Mouse (Mus musculus): ENCODE measurements around the gene Olfr279. TPM values are rescaled to one million over a fixed set of nuclear protein-coding genes. Genes with fewer than 3 reads are reported as not detected.

The Olfr279 gene
- polyA plus RNA-seq (2016; fragmentation: Nextera tagmentation; extraction: Ambion mirVana): not detected in 2 replicates

DNA sequence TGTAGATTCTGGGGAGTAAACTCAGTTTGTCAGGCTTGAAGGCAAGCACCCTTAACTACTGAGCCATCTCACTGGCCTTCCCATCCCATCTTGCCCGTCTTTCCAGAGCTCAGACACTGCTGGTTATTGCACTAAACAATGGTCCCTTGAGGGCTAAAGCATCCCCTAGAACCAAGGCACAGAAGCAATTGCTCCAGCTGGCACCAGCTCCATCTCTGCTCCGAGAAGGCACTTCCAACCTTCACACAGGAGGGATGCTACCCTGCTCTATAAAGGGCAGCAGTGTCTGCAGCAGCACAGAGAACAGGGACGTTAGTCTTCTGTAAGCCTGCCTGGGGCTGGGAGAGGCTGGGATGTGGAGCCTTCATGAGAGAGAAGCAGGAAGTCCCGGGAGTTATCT, at the start of gene Olfr279:
Gene Olfr279 (plus strand): TSS at position 301 of the 400 bp plus-strand sequence.
- Histone ChIP-seq H3K36me3 (no peaks in the 10 kb centered on the region), H3K4me1 (no peaks in the 10 kb centered on the region), H3K27ac (replicated peaks) (no peak within 1 kb of the TSS), H3K4me3 (no peak within 1 kb of the TSS), H3K27me3 (ENCODE audit: low read depth, poor library complexity, severe bottlenecking) (no peaks in the 10 kb centered on the region), H3K9me3 (replicated peaks) (no peaks in the 10 kb centered on the region)
- no peak for DNase-seq (ENCODE audit: low spot score)
- WGBS: 66% methylated on average over 4 of the region's 4 CpGs

DNA sequence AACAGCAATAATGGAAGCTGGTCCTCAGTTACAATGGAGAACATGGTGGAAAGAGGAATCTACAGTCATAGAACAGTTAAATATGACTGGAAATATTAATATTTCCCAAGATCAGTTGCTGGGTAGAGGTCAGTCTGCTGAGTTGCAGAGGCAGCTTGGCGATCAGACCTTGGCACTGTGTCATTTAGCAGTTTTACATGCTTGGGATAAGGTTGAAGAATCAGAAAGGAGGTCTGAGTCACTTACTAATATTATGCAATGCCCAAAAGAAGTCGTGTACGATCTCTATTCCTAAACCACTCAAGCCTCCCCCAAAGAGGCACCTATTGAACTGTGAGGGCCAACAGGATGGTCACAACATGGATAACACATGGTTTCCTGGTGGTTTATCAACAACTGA, 47.6 kb upstream of the Olfr279 start:
- Histone ChIP-seq H3K4me3 (no peak overlapping the region), H3K27me3 (ENCODE audit: low read depth, poor library complexity, severe bottlenecking) (no peaks in the 10 kb centered on the region), H3K27ac (replicated peaks) (no peak overlapping the region), H3K4me1 (no peaks in the 10 kb centered on the region), H3K36me3 (no peaks in the 10 kb centered on the region), H3K9me3 (replicated peaks) (no peaks in the 10 kb centered on the region)
- 83% methylated on average over 3 of the region's 3 CpGs for WGBS
- DNase-seq (ENCODE audit: low spot score): no peak

DNA sequence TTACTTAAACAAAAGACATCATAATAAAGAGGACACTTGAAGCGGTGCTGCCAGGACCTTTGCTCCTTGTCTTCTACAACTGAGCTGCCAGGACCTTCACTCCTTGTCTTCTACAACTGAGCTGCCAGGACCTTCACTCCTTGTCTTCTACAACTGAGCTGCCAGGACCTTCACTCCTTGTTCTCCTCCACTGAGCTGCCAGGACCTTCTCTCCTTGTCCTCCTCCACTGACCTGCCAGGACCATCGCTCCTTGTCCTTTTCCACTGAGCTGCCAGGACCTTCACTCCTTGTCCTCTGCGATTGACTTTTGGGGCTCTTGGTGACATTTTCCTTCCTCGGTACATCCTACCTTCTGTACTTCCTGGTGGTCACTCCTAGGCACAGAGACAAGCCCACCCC, 43.7 kb upstream of the Olfr279 start:
- no peak overlapping the region for H3K4me3 ChIP-seq
- no peaks in the 10 kb centered on the region for H3K9me3 ChIP-seq (replicated peaks)
- WGBS: 61% methylated on average over 4 of the region's 4 CpGs
- no peaks in the 10 kb centered on the region for H3K36me3 ChIP-seq
- H3K27ac ChIP-seq (replicated peaks): no peak overlapping the region
- H3K27me3 ChIP-seq (ENCODE audit: low read depth, poor library complexity, severe bottlenecking): no peaks in the 10 kb centered on the region
- no peaks in the 10 kb centered on the region for H3K4me1 ChIP-seq
- no peak for DNase-seq (ENCODE audit: low spot score)

DNA sequence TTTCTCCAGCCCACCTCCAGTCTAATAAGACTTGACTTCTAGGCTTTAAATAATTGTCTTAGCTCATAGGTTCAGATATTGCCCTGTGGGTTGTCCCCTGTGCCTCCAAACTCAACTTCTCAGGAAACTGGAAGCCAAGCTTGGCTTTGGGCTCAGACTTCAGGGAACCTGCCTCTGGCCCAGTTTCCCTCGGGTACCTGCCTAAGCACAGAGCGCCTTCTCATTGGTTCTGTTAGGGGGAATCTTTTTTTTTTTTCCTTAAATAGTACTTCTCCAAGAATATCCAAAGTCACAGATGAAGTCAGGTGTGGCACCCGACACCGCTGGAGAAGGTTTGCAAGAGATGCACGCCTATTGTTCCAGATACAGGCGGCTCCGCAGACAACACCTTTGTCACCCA, 39.9 kb upstream of the Olfr279 start, which contains the start of gene Olfr281:
Gene Olfr281 (plus strand): TSS at position 301 of the 400 bp plus-strand sequence.
- no peak for DNase-seq (ENCODE audit: low spot score)
- Histone ChIP-seq H3K4me3 (no peak within 1 kb of the TSS), H3K27ac (replicated peaks) (no peak within 1 kb of the TSS), H3K27me3 (ENCODE audit: low read depth, poor library complexity, severe bottlenecking) (no peaks in the 10 kb centered on the region), H3K36me3 (no peaks in the 10 kb centered on the region), H3K9me3 (replicated peaks) (no peaks in the 10 kb centered on the region), H3K4me1 (no peaks in the 10 kb centered on the region)
- WGBS: 94% methylated on average over 7 of the region's 7 CpGs

DNA sequence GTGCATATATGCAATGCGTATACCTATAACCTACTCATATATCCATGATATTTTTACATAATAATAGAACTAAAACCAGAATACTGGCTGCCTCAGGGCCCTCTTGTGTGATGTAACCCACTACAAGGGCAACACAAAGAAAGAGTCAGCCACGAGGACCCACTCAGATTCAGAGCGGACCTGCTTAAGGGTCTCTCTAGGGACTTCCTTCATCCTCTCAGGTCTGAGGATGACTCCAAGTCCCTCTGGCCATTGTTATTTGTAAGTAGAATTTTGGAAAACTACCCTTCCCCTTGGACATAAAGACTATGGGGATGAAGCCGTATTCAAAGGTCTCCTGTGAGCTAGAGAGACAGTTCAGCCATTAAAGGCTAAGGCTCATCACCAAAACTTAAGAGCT, 22.6 kb upstream of the Olfr279 start, which contains the start of gene OR5BS1P:
Gene OR5BS1P (plus strand): TSS at position 301 of the 400 bp plus-strand sequence.
- H3K27ac ChIP-seq (replicated peaks): no peak within 1 kb of the TSS
- WGBS: 90% methylated on average over 4 of the region's 4 CpGs
- H3K4me1 ChIP-seq: no peaks in the 10 kb centered on the region
- H3K36me3 ChIP-seq: no peaks in the 10 kb centered on the region
- no peaks in the 10 kb centered on the region for H3K27me3 ChIP-seq (ENCODE audit: low read depth, poor library complexity, severe bottlenecking)
- no peaks in the 10 kb centered on the region for H3K9me3 ChIP-seq (replicated peaks)
- no peak for DNase-seq (ENCODE audit: low spot score)
- no peak within 1 kb of the TSS for H3K4me3 ChIP-seq

DNA sequence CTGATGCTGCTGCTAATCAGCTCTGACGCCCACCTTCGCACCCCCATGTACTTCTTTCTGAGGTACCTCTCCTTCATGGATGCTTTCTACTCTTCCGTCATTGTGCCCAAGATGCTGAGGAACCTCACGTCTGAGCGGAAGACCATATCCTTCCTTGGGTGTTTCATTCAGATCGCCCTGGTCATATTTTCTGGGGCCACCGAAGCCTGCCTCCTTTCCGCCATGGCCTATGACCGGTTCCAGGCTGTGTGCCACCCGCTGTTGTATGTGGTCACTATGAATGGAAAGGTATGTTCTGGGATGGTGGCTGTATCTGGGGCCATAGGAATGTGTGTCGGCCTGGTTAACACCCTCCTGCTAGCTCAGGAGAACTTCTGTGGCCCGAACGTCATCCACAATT, 20.7 kb upstream of the Olfr279 start:
- Histone ChIP-seq H3K27ac (replicated peaks) (no peak overlapping the region), H3K9me3 (replicated peaks) (no peaks in the 10 kb centered on the region), H3K4me3 (no peak overlapping the region), H3K27me3 (ENCODE audit: low read depth, poor library complexity, severe bottlenecking) (no peaks in the 10 kb centered on the region), H3K36me3 (no peaks in the 10 kb centered on the region), H3K4me1 (no peaks in the 10 kb centered on the region)
- WGBS: 91% methylated on average over 13 of the region's 13 CpGs
- no peak for DNase-seq (ENCODE audit: low spot score)

DNA sequence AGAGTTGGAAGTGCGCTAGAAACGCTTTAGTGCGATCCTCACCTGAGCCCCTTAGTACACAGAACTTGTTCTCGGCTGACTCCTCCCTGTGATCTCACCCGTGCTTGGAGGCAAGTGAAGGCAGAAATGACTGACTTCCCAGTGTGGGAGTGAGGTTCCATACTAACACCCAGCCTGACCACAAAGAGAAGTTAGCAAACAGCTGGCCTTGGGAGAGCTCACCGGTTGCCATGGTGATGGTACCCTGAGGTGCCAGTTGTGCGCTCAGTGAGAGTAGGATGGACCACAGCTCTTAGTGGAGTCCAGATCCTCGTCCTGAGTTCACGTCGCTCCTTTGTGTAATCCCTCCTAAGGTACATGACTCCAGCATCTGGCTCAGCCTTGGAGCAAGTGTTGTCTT, 17.2 kb upstream of the Olfr279 start:
- Histone ChIP-seq H3K27me3 (ENCODE audit: low read depth, poor library complexity, severe bottlenecking) (no peaks in the 10 kb centered on the region), H3K4me3 (no peak overlapping the region), H3K36me3 (no peaks in the 10 kb centered on the region), H3K4me1 (no peaks in the 10 kb centered on the region), H3K9me3 (replicated peaks) (no peaks in the 10 kb centered on the region), H3K27ac (replicated peaks) (no peak overlapping the region)
- no peak for DNase-seq (ENCODE audit: low spot score)
- 81% methylated on average over 10 of the region's 10 CpGs for WGBS

DNA sequence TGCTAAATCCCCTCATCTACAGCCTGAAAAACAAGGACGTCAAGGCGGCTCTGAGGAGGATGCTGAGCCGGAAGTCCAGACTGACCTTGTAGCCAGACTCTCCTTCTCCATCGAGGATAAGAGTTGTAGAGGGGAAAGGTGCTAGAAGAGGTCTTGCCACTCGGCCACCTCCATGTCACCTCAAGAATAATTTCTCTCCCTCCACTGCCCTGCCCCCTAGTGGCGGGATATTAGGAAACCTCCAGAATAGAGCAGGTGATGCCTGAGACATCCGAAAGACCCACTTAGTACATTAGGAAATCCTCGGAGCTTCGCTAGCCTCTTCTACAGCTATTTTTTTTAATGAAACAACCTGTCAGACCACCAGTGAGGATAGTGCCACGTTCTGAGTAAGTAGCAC, 16.8 kb upstream of the Olfr279 start:
- H3K36me3 ChIP-seq: no peaks in the 10 kb centered on the region
- DNase-seq (ENCODE audit: low spot score): peak; percentile 41
- WGBS: 53% methylated on average over 10 of the region's 10 CpGs

DNA sequence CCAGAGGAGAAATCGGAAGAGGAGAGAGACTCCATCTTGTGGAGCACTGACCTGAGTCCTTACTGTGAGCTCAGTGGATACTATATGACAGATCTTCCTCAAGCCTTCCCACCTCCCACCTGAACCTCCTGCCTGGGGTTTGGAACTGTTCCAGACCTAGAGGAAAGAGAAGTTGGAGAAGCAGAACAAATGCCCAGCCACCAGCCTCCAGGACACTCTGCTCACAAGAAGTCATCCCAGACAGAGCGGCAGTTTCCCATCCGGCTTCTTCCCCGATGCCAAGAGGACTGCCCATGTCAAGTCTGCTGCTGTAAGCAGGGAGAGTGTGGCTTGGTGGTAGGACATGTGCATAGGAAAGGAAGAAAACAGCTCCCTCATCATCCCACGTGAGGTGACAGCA, 15.9 kb upstream of the Olfr279 start:
- H3K27me3 ChIP-seq (ENCODE audit: low read depth, poor library complexity, severe bottlenecking): no peaks in the 10 kb centered on the region
- H3K9me3 ChIP-seq (replicated peaks): no peaks in the 10 kb centered on the region
- no peak overlapping the region for H3K27ac ChIP-seq (replicated peaks)
- WGBS: 81% methylated on average over 5 of the region's 5 CpGs
- no peak for DNase-seq (ENCODE audit: low spot score)
- H3K36me3 ChIP-seq: no peaks in the 10 kb centered on the region
- H3K4me1 ChIP-seq: no peaks in the 10 kb centered on the region
- no peak overlapping the region for H3K4me3 ChIP-seq

More for the DNA sequence above, 16.8 kb upstream of the Olfr279 start:
- no peaks in the 10 kb centered on the region for H3K4me1 ChIP-seq
- H3K9me3 ChIP-seq (replicated peaks): no peaks in the 10 kb centered on the region
- no peaks in the 10 kb centered on the region for H3K27me3 ChIP-seq (ENCODE audit: low read depth, poor library complexity, severe bottlenecking)
- H3K4me3 ChIP-seq: no peak overlapping the region
- no peak overlapping the region for H3K27ac ChIP-seq (replicated peaks)

DNA sequence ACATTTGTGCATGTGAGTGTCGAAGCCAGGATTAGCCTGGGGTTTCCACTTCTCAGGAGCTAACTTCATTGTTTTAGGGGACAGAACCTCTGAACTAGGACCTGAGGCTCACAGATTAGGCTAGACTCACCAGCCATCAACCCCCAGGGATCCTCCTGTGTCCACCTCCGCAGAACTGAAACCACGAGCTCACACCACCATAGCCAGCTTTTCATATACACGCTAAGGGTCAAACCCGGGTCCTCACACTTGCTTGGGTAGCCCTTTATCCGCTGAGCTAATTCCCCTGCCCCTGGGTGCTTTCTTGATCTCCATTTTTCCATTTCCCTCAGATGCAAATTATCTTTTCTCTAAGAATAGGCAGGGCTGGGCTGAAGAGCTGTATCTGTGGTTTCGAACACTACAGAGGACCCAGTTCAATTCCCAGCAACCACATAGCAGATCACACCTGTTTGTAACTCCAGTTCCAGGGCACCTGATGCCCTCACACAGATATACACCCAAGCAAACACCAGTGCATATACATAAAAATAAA, 12.6 kb upstream of the Olfr279 start:
- no peak overlapping the region for H3K4me3 ChIP-seq
- no peak for DNase-seq (ENCODE audit: low spot score)
- no peaks in the 10 kb centered on the region for H3K4me1 ChIP-seq
- 73% methylated on average over 7 of the region's 7 CpGs for WGBS
- H3K36me3 ChIP-seq: no peaks in the 10 kb centered on the region
- H3K27ac ChIP-seq (replicated peaks): no peak overlapping the region
- H3K27me3 ChIP-seq (ENCODE audit: low read depth, poor library complexity, severe bottlenecking): no peaks in the 10 kb centered on the region
- no peaks in the 10 kb centered on the region for H3K9me3 ChIP-seq (replicated peaks)

DNA sequence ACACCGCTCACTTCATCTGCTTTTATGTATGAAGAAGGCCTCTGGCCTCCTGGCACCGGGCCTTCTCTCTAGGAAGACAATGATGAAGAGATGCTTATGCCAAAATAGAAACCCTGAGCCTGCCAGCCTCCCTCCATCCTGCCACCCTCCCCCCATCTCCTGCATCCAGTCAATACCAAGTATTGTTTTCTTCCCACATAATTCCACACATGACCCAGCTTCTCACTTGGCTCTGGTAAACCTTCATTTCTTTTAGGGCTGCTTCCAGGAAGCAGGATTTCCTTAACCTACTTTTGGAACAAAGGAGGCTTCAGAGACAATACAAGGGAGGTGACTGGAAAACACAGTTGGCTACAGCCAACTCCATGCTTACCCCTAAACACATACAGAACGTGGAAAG, 9.5 kb upstream of the Olfr279 start, which contains the start of gene Lalba:
Gene Lalba (minus strand): TSS at position 21 of the 400 bp plus-strand sequence.
- H3K4me3 ChIP-seq: no peak within 1 kb of the TSS
- no peak for DNase-seq (ENCODE audit: low spot score)
- no peaks in the 10 kb centered on the region for H3K9me3 ChIP-seq (replicated peaks)
- 77% methylated on average over 3 of the region's 3 CpGs for whole genome bisulfite sequencing
- H3K27ac ChIP-seq (replicated peaks): no peak within 1 kb of the TSS
- no peaks in the 10 kb centered on the region for H3K36me3 ChIP-seq
- H3K4me1 ChIP-seq: no peaks in the 10 kb centered on the region
- no peaks in the 10 kb centered on the region for H3K27me3 ChIP-seq (ENCODE audit: low read depth, poor library complexity, severe bottlenecking)

DNA sequence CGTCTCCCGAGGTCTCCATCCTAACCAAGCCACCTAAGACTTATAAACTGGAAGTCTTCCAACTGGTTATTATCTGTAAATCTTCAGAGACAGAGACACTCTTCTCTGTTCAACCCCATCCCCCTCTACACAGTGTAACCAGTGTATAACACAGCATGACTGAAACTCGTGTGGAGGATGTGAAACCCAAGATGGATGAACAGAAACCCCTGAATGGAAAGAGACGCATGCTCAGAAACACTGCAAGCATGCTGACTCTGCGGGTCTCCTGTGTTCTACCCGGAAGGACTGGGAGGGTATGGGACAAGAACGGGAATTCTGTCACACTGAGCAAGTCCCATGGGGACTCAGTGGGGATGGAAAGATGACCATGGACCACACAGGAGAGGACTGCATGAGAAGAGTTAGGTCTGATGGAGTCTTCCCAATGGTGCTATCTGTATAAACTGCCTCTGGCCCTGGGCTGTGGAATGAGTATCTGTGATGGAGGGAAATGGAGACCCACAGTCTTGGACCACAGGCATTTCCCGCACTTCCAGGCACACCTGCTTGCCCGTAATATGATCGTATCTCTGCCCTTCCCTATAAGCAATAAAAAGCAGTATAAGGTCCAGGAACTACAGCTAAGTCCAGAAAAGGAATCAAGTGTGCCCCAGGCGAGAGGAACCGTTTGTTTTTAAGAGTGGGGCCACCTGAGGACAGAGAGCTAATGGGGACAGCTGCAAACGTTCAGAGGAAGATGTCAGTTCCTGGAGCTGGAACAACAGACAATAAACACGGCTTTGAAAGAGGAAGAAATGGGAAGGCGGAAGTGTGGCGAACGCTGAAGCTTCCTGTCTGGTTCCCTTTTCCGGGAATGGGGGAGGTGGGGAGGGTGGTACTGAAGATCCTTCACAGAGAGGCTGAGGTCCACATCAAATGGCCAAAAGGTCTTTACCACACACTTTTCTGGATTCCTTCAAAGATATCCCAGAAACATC, 8.0 kb upstream of the Olfr279 start:
- WGBS: 85% methylated on average over 18 of the region's 18 CpGs
- no peak overlapping the region for H3K4me3 ChIP-seq
- DNase-seq (ENCODE audit: low spot score): no peak
- H3K4me1 ChIP-seq: no peaks in the 10 kb centered on the region
- no peaks in the 10 kb centered on the region for H3K27me3 ChIP-seq (ENCODE audit: low read depth, poor library complexity, severe bottlenecking)
- H3K9me3 ChIP-seq (replicated peaks): no peaks in the 10 kb centered on the region
- H3K27ac ChIP-seq (replicated peaks): no peak overlapping the region
- no peaks in the 10 kb centered on the region for H3K36me3 ChIP-seq

DNA sequence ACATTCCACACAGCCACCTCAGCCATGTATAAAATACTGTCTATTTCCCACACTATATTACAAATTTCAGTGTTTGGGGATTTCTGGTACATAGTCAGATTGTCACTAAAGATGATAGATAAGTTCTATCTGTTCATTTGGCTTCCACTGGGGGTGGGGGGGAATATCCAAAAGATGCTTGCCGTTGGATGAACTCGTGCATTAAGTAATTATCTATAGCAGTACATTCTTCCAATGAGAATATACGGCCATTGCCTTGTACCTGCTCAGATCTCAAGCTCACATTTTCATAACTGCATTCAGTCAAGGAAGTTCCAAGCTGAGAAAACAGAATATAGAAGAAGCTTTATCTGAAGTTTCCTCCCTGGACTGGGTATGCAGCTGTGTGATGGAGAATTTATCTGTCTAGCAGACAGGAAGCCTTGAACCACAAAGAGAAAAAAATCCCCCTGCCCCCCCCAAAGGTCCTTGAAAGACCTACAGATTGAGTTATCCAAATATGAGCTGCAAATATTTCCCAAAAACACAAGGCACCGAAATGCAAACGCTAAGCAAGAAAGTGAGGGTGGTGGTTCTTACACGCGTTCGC, 5.7 kb upstream of the Olfr279 start:
- Histone ChIP-seq H3K27ac (replicated peaks) (no peak overlapping the region), H3K4me1 (no peaks in the 10 kb centered on the region), H3K4me3 (no peak overlapping the region), H3K27me3 (ENCODE audit: low read depth, poor library complexity, severe bottlenecking) (no peaks in the 10 kb centered on the region), H3K9me3 (replicated peaks) (no peaks in the 10 kb centered on the region), H3K36me3 (no peaks in the 10 kb centered on the region)
- no peak for DNase-seq (ENCODE audit: low spot score)
- 93% methylated on average over 8 of the region's 8 CpGs for WGBS
